In the genomic region with DNA sequence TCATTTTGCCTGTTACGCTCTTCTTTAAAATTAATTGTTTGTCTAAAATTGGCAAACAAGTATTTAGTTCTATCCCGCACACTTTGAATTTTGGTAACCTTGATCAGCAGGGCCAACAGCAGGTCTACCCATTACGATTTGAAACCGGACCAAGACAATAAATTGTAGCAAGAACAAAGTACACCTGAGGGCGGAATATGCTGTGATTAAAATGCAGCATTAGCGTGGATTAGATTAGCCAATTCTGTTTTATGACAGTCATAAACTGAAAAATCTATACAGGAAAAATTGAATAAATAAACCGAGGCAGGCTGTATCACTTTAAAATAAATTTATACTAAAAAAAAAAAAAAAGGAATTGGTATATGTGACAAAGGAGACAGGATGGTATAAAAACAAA, we compare ENCODE assay signal across 30 mouse cellular contexts.
"Had no signal": no experiment of that assay in that cellular context is flagged by ENCODE, and none has a peak within 500 bp of the region (broad histone marks: within the 10 kb centered on the region; RNA-seq: fewer than 3 reads in every experiment).

No protein-coding gene starts in this region.

- H3K4me1 ChIP-seq: heart, embryonic 10.5 days; heart, embryonic 12.5 days; heart, embryonic 13.5 days; heart, embryonic 15.5 days; hindbrain, embryonic 12.5 days; hindbrain, embryonic 13.5 days; hindbrain, embryonic 15.5 days; kidney, embryonic 15.5 days had no signal

- H3K9ac ChIP-seq: heart, embryonic 12.5 days; heart, embryonic 13.5 days; heart, embryonic 15.5 days; hindbrain, embryonic 12.5 days; hindbrain, embryonic 13.5 days; hindbrain, embryonic 14.5 days; hindbrain, embryonic 15.5 days; kidney, embryonic 15.5 days had no signal

- H3K9me3 ChIP-seq: heart, embryonic 10.5 days; heart, embryonic 12.5 days; heart, embryonic 13.5 days; heart, embryonic 15.5 days; hindbrain, embryonic 10.5 days; hindbrain, embryonic 12.5 days; hindbrain, embryonic 13.5 days; hindbrain, embryonic 15.5 days; kidney, embryonic 15.5 days had no signal

- ATAC-seq: hindbrain, embryonic 16.5 days; hindbrain, postnatal 0 days; inflammation-experienced regulatory T-cells, adult 6 months had no signal

- H3K27me3 ChIP-seq: heart, embryonic 12.5 days; heart, embryonic 13.5 days; heart, embryonic 15.5 days; hindbrain, embryonic 12.5 days; hindbrain, embryonic 13.5 days; hindbrain, embryonic 15.5 days; kidney, embryonic 15.5 days had no signal

- H3K27ac ChIP-seq: heart, embryonic 10.5 days; heart, embryonic 13.5 days; heart, embryonic 15.5 days; hindbrain, embryonic 10.5 days; hindbrain, embryonic 12.5 days; hindbrain, embryonic 13.5 days; hindbrain, embryonic 14.5 days; hindbrain, embryonic 15.5 days; hindbrain, postnatal 0 days; kidney, embryonic 15.5 days; kidney, postnatal 0 days; layer of hippocampus, adult 2 months; left cerebral cortex, adult 2 months had no signal

- H3K36me3 ChIP-seq: heart, embryonic 10.5 days; heart, embryonic 12.5 days; heart, embryonic 13.5 days; heart, embryonic 15.5 days; hindbrain, embryonic 10.5 days; hindbrain, embryonic 12.5 days; hindbrain, embryonic 13.5 days; hindbrain, embryonic 15.5 days; kidney, embryonic 15.5 days had no signal

- H3K4me2 ChIP-seq: heart, embryonic 11.5 days; heart, embryonic 12.5 days; heart, embryonic 13.5 days; heart, embryonic 15.5 days; hindbrain, embryonic 12.5 days; hindbrain, embryonic 13.5 days; hindbrain, embryonic 14.5 days; hindbrain, embryonic 15.5 days; kidney, embryonic 15.5 days had no signal

- H3K4me3 ChIP-seq: heart, embryonic 10.5 days; heart, embryonic 12.5 days; heart, embryonic 13.5 days; heart, embryonic 15.5 days; hindbrain, embryonic 10.5 days; hindbrain, embryonic 12.5 days; hindbrain, embryonic 13.5 days; hindbrain, embryonic 15.5 days; kidney, embryonic 15.5 days; layer of hippocampus, adult 2 months; left cerebral cortex, adult 2 months had no signal

- DNase-seq: heart, postnatal 14 days; heart, postnatal 36 days; heart, postnatal 4 days; kidney, adult 11 months; kidney, adult 18-20 months; kidney, adult 2 months; kidney, adult 8-10 months; kidney, adult 9 months; kidney, postnatal 14 days; kidney, postnatal 25 days; kidney, postnatal 36 days; layer of hippocampus, adult 9-11 months; layer of hippocampus, postnatal 36 days had no signal
